Mouse (Mus musculus) cerebellum, adult 8-10 months (tissue): Measurements from ENCODE around the gene Arid5a.

Experiments
- DNase-seq: peaks from one replicate; pipeline ENCODE4 v3.0.0; 2022

The Arid5a gene

DNA sequence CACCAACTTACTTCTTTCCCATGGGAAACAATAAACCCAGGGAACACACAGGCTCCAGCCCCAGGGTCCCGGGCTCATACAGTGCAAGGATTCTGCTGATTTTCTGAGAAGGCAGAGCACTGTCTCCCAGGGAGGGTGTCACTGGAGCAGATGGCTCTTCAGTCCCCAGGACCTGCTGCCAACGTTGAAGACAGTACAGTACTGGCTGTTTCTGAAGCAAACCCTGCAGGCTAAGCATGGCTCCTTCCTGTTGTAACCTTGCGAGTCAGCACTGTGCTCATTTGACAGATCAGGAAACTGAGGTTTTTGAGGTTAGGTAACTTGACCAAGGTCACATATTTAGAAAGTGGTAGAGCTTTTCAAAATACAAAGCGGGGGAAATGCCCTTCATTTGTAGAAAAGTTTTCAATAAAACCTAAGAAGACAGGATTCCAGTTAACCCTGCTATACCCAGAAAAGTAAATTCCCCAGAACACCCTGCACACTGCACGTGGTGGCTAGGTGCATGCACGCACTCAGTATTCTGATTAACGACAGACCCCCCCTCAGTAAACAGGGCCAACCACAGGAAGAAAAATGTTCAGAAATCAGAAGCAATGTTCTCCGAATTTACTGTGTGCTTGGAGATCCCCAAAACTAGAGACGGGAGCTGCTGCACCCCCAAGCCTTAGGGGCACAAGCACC, 10.9 kb upstream of the Arid5a start:
- DNase-seq = peak; percentile 65

DNA sequence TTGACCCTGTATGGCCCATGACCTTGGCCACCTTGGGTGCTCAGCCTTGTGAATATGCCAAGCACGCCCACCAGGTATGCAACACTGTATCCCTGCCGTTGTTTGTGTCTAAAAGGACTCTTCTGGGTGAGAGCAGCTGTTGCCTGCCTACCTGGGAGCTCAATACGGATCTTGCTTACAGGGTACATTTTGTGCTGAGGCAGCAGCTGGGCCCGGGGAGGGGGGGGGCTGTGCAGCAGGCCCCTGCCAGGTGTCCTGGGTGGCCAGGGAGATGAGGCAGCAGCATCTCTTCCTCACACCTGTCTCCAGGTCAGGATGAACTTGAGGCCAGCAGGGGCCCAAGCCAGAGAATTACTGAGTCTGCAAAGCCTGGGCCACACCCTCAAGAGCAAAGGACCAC, 9.4 kb upstream of the Arid5a start:
- no peak for DNase-seq

GRCm38 (mm10) chr1:36299126-36299525, 8.4 kb upstream of the Arid5a start:
- no peak for DNase-seq

DNA sequence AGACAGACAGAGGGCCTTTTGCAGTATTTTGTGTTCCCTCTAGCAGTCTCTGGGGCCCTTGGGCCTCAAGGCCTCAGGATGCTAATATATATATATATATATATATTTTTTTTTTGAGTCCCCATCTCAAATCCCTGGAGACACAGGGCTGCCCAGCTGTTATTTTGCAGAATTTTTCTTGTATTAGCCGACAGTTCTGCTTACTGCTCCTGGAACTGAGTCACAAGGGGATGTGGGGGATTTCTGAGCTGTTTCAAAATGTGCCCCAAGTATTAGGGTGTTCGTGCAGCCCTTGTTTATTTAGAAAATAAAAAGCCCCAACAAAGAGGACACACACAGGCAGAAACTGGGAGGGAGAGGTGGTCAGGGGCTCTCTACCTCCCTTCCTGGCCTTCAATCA, 7.9 kb upstream of the Arid5a start:
- no peak for DNase-seq

GRCm38 (mm10) chr1:36300486-36300885, 7.0 kb upstream of the Arid5a start:
- DNase-seq = no peak

DNA sequence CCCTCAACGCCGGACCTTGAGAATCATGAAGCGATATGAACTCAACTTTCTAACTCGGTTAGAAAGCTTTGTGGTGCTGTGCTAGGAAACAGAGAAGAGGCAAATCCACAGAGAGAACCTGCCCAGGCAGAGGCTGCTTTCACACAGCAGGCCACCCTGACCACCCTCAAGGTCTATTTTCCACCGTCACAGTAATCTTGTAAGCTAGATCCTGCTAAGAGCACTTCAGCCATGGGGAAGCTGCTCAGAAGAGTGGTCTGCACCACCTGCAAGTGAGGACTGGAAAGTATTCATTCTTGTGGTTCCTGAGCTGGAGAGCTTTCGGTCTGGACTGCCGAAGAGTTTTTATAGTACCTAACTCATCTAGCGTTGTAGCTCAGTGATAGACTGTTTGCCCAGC, 5.3 kb upstream of the Arid5a start:
- DNase-seq = no peak

GRCm38 (mm10) chr1:36302957-36303356, 4.6 kb upstream of the Arid5a start:
- no peak for DNase-seq

DNA sequence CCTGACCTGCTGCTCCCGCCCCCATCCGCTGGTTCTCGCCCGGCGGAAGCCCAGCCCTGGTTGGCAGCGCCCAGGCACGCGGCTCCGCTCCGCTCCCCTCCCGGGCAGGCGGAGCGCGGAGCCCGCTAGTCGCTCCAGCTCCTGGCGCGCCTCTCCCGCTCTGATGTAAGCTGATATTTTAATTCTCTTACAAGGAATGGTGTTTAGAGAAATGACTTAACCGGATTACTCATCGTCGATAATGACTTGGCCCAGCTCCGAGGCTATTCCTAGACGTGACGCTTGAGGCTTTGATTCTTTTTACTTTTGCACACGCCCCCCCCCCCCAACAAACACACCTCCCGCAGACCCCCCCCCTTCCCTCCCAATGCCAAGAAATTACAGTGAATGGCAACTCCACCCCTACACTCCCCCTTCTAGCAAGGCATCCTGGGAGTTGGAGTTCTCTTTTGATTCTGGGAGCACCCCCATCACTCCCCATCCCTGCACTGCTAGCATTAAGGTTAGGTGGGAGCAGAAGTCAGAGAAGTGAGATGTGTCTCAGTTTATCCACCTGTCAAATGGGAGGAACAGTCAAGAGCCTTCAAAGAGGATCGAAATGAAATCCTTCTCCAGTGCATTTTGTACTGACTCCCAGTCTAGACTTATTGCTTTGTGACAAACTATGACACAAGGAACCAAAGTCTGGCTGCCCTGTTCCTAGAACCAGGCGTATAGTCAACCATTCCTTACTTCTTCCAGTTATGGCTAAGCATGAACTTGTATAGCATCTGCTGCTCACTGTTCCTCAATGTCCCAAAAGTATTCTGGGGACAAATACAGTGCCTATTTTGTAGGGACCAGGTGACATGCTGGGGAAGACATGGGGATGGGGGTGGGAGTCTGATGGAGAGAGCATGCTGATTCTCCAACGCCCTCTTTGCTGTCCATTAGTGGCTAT, 3.9 kb upstream of the Arid5a start:
- DNase-seq = peak; percentile 56

GRCm38 (mm10) chr1:36304764-36305163, 2.8 kb upstream of the Arid5a start:
- no peak for DNase-seq

DNA sequence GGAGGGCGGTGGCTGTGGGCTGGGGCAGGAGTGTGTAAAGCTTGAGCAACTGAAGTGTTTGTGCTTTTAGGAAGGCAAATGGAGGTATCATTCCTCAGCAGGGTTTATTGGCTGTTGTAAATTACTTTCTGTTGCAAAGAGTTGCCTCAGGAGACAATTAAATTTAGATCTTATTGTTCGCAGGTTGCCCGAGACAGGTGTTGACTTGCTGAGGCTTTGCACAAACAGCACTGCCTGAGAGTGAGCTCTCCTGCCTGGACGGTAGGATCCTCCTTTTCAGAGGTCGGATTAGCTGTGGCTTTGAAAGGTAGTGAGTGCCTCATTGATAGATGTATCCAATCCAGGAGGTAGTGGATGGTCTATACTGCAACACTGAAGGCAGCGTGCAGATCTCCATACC, 1.4 kb upstream of the Arid5a start:
- DNase-seq = no peak

DNA sequence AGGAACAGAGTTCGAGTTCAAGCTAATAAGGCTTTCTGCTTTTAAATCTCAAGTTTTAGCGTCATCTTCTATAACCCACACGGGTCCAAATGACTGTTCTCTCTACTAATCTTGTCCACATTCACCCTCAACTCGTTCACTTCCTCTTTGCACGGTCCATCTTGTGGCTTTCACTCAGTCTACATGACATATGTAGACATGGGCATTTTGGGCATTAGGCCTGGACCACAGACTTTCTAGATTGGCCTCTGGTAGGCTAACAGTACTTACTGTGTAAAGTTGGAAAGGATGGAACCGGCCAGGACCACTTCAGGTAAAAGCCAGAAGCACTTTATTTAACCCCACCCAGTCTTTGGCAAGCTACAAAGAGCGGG, 425 bp upstream of the Arid5a start:
- DNase-seq = no peak

DNA sequence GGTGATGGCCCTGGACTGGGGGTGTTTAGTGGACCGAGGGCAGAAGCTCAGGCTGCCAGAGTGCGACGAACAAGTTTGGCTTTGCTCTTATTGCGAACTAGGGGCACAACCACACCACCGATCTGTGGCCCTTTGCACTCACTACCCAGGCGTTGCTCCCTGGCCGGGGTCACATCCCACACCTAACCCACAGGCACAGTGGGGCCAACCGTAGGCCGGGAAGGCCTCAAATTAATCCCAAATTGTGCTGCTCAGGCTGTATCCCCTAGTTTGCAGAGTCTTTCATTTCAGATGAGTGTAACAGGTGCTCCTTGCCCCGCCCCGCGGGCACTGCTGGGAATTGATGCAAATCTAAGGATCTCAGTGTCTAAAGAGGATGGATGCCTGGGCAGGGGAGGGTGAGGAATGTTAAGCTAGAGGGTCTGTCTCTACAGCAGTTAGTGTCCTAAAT, 943 bp downstream of the Arid5a start:
- no peak for DNase-seq

DNA sequence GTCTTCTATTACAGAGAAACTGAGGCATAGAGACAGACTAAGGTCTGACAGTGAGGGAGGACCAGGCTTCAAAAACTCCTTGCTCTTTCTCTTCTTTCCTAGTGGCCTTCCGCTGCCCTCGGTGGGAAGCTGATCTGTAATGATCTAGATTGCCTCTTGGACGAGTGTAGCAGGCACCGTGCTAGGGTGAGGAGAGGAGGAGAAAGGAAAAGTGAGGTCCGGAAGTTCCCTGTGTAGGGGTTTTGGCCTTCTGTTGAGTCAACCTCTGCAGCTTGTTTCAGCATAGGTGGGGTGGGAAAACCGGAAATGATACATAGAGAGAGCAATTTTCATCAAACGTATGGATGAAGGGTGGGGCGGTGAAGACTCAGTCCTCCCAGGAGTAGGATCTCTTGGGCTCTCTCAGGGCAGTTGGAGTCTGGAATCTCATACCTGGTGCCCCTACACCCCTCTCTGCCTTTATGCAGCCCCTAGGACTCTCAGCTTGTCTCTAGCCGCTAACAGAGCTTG, 1.5 kb downstream of the Arid5a start:
- DNase-seq = no peak

DNA sequence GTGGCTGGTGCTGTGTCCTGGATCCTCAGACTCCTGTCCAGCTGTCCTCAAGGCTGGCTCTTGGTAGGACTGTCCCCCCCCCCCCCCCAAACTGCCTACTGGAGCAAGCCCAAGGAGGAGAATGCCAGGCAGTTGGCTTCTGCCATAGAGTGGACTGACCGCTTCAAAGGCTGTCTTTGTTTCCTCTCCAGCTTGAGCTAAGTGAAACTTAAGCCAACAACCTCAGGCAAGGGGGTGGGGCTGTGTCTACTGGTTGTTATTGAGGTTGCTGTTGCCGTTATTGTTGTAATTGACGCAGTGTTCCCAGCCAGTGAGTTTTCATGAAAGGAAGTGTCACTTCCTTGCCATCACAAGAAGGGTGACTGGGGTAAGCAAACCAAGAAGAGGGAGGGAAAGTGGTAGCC, 2.0 kb downstream of the Arid5a start:
- DNase-seq = no peak

DNA sequence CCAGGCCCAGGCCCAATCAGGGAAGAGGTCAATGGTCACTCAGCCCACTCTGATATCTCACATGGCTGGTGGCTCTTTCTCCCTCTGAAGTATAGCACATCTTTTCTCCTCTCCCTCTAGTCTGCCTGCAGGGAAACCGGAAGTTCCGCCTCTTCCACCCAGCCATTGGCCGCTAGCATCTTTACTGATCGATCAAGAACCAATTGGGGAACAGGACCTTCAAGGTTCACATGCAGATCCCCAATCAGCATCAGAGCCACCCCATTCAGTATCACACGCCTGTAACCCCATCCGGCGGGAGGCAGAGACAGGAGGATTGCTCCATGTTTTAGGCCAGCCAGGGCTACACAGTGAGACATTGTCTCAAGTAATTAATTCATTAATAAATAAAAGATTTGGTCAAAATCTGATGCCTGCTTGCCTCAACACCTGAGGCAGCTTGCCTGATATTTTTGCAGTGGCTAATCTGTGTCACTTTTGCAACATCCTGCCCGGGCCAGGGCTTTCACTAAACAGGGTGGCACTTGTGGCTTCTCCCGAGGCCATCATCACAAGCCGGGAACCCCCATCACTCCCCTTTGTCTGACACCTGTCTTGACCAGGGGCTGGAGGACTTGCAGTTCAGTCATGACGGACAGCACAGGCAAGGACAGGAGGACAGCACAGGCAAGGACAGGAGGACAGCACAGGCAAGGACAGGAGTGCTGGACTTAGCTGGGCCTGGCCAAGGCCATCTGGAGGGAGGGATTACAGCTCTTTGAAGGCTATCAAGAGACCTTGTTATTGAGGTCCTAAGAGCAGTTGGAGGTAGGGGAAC, 7.6 kb downstream of the Arid5a start:
- no peak for DNase-seq

DNA sequence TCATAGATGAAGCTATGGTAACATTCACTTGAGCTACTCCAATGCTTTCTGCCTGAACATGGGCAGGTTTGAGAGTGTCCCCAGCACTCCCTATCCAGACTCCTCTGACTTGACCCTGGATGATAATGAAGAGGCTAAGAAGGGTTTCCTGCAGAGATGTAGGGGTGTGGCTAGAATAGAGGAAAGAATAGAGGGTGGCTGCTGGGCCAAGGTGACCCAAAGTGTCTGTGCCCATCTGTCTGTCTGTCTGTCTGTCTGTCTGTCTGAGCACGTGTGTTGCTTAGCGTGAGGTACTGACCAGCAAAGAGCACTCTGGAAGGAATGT, 8.2 kb downstream of the Arid5a start:
- no peak for DNase-seq

GRCm38 (mm10) chr1:36321164-36321563, 13.6 kb downstream of the Arid5a start:
- peak; percentile 32 for DNase-seq

- DNase-seq = no peak
Measured at GRCm38 (mm10) chr1:36321829-36322573, 14.5 kb downstream of the Arid5a start.

DNA sequence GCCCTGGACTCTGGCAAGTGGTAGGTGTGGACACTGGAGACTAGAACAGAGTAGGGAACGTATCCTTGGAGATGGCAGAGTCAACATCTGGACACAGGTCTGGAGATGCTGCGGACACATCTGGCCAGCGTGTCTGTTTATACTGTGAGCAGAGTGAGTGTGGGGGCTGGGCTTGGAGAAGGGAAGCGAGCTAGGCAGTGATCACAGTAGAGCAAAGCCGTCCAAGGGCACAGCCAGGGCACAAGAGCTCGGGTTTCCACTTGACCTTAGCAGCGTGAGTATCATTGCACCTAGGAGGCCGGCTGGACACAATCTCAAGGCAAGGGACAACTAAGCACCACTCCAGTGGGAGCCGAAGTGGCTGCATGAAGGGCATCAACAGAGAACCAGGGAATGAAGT, 15.5 kb downstream of the Arid5a start:
- DNase-seq = no peak

DNA sequence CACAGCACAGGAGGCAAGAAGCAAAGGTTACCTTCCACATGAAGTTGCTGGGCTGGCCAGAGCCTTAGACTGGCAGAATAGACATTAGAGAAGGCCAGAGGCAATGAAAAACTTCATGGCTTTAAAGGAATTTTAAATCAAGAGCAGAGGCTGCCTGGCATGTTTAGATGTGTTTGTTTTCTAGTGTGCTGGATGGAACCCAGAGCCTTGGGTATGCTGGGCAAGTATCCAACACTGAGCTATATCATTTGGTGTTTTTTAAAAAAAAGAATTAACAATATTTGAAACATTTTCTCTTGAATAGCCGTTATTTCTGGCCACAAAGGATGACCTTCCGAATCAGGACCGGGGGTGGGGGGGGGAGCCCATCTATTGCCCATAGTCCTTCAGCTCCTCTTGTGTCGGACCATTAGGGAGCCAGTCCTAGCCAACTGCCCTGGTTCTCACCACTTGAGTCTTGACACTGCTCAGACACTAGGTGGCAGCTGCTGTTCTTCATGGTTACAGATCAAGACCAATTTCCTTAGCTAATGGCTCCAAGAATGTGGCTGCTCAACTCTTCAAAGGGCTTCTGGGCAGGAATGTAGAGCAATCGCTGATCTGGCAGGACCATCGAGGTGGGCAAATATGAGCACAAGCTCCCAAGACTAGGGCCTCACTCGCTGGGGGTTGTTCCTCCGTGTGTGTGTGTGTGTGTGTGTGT, 16.4 kb downstream of the Arid5a start:
- no peak for DNase-seq

DNA sequence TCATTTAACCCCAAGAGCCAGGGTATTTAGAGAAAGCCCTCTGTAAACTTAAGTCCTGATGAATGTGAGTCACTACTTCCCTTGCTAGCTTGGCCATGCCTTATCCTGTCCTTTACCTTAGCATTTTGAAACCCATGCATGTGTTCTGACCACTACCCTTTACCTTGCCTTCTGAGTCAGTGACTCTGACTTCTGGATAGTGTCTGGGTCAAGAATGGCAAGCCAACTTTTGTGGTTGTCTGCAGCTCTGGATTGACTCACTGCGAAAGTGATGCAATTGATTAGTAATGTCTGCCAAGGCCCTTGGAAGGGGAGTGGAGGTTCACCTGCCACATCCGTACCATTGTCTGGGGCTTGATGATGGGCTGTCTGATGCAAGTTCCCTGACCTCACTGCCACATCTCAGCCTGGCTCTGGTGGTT, 18.4 kb downstream of the Arid5a start:
- no peak for DNase-seq

DNA sequence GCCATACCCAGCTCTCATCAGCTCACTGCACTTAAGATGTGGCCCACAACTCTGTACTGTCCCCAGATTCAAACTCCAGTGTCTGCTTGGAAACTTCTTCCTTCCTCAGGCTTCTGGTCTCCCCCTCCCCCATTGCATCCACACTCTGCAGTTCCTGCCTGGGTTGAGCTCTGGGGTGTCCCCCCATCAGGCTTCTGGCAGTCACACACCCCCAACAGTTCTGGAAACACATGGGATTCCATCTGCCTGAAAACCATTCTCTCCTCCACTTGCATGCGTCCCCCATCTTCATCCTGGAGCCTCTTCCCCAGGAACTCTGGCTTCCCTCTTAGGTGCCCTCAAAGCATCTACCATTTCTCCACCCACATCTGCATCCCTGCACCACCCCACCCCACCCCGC, 19.3 kb downstream of the Arid5a start:
- no peak for DNase-seq
